Mouse (Mus musculus): Measurements from ENCODE around the gene Gm7356.
"Not testable (repeated sequence)": the region's sequence is repeated elsewhere in the genome, so short reads cannot be mapped to it uniquely, and the experiment has no call there.

The Gm7356 gene

DNA sequence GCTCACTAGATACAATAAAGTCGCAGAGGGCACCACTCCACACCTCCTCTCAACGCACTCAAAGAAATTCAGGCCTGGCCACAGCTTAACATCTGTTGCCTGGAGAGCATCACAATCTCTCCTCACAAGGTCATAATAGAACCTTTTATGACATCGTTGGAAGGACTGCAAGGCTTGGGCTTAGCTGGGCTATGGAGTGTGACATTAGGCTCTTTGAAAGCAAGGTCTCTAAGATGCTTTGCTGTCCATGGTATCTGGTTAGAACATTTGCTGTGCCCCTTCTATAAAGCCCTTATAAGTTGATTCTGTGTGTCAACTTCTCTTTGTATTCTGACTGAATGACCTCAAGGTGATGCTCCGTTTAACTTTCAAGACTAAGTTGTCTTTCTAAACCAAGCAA is at the start of gene Gm7356:
Gene Gm7356, minus strand, starts transcription at position 101 of the 400 bp plus-strand sequence.
- DNase-seq (ENCODE audit: low spot score) = not testable (repeated sequence)

DNA sequence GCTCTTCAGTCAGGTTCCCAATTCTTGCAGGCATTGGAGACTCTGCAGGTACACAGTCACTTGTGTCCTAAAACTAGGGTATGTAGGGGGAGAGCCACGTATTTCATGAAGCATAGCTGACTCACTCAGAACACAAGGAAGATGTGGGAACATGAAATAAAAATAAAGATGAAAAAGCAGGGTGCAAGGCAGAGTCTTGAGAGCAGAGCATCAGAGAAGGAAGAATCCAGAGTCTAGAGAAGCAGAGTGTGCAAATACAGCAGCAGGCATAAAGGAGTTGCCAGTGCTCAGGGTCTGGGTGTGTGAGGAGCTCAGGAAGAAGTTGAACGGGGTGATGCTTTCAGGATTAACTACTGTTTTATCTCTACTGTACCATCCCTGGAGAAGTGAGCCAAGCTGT is 38.4 kb upstream of the Gm7356 start:
- not testable (repeated sequence) for DNase-seq (ENCODE audit: low spot score)

DNA sequence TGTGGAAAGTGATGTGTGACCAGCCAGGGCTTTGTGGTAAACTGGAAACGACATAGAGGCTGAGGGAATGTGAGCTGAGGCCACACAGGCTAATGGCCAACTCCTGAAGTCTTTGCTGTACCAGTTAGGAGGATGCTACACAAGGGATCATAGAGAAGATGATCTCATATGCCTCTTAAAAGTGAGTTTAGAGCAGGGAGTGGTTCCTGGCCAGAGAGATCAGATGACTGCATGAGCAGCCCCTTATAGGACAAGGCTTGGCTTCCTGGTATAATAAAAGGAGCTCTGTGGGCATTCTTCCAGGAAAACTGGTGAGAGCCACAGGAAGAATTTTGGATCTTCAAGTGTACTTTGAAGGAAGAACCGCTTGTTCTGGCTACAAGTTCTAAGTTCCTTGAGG is 33.5 kb upstream of the Gm7356 start:
- DNase-seq (ENCODE audit: low spot score) = not testable (repeated sequence)

- DNase-seq (ENCODE audit: low spot score) = not testable (repeated sequence)
Observed at GRCm38 (mm10) chr17:14036113-14036512, 32.6 kb upstream of the Gm7356 start.

DNA sequence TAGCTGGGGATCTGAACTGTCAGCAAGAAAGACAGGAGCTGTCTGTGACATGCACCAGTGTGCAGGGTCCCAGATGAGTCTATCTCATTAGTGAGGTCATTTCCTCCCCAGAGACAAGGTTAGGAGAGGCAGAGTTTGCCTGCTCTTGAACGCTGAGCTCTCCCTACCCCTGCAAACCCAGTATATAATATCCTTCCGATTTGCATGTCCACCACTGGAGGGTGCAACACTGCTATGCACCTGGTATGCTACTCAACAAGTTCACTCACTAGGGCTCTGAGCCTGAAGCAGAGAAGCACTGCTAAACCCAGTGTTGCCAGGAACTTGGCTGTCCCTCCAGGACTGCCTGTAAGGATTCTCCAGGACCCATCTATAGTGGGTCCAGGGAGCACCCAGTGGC is 10.1 kb downstream of the Gm7356 start:
- DNase-seq (ENCODE audit: low spot score) = not testable (repeated sequence)

- no peak for DNase-seq (ENCODE audit: low spot score)
Observed at GRCm38 (mm10) chr17:13987690-13988089, 15.8 kb downstream of the Gm7356 start.

DNA sequence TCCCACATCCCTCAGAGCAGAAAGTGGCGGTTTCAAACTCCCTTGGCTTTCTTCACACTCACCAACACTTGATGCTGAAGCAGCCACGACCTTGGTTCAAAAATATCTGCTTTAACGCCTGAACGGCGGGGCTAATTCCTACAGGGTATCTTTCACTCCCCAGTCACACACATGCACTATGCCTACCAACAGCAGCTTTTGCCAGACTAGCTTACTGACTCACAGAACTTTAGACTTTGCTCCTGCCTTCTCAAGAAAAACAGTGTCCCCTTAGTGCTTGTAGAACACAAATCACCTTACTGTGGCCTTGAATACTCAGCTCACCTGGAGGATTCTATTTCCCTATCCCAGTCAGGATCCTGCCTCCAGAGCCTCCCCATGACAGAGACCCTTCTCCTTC is 32.7 kb downstream of the Gm7356 start:
- DNase-seq (ENCODE audit: low spot score) = not testable (repeated sequence)

DNA sequence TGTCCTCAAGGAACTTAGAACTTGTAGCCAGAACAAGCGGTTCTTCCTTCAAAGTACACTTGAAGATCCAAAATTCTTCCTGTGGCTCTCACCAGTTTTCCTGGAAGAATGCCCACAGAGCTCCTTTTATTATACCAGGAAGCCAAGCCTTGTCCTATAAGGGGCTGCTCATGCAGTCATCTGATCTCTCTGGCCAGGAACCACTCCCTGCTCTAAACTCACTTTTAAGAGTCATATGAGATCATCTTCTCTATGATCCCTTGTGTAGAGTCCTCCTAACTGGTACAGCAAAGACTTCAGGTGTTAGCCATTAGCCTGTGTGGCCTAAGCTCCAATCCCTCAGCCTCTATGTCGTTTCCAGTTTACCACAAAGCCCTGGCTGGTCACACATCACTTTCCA is 33.6 kb downstream of the Gm7356 start:
- not testable (repeated sequence) for DNase-seq (ENCODE audit: low spot score)

- not testable (repeated sequence) for DNase-seq (ENCODE audit: low spot score)
Observed at GRCm38 (mm10) chr17:13965048-13965447, 38.5 kb downstream of the Gm7356 start.

GRCm38 (mm10) chr17:13962245-13962644 is 41.3 kb downstream of the Gm7356 start:
- not testable (repeated sequence) for DNase-seq (ENCODE audit: low spot score)

- DNase-seq (ENCODE audit: low spot score) = not testable (repeated sequence)
Observed at GRCm38 (mm10) chr17:13958129-13958528, 45.4 kb downstream of the Gm7356 start.

- DNase-seq (ENCODE audit: low spot score) = not testable (repeated sequence)
Observed at GRCm38 (mm10) chr17:13951570-13951969, 51.9 kb downstream of the Gm7356 start.
